Mouse (Mus musculus): Measurements from ENCODE around the gene Tas2r113.
"Not testable (repeated sequence)": the region's sequence is repeated elsewhere in the genome, so short reads cannot be mapped to it uniquely, and the experiment has no call there.

Tas2r113 gene

GRCm38 (mm10) chr6:132892711-132893110, at the start of gene Tas2r113:
Tas2r113 (plus strand) TSS chr6:132893011.
- DNase-seq (ENCODE audit: low read depth, low spot score), result no peak

- no peak for DNase-seq (ENCODE audit: low read depth, low spot score)
Measured at GRCm38 (mm10) chr6:132846842-132847241, 46.0 kb upstream of the Tas2r113 start, which contains the start of gene Tas2r123. Tas2r123 (plus strand) TSS chr6:132847142.

GRCm38 (mm10) chr6:132855138-132855537, 37.7 kb upstream of the Tas2r113 start, which contains the start of gene Tas2r116:
Tas2r116 (plus strand) TSS chr6:132855438.
- no peak for DNase-seq (ENCODE audit: low read depth, low spot score)

DNA sequence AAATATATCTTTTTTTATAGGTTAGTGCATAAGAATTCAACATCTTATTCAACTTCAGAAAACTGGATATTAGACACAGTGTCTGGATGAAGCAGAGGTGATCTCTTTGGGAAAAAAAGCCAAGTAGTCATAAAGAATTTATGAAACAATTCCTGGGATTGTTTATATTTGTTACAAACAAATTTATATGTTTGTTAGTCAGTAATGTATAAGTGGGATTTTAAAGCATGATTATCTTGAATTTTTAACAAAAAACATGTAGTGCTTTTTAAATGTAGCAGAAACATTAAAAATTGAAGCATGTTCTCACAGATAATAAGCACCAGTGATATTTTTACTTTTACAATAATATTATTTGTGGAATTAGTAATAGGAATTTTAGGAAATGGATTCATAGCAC, 25.1 kb upstream of the Tas2r113 start, which contains the start of gene Tas2r110:
TSS of gene Tas2r110 (plus strand) at position 301 of the 400 bp plus-strand sequence.
- no peak for DNase-seq (ENCODE audit: low read depth, low spot score)

DNA sequence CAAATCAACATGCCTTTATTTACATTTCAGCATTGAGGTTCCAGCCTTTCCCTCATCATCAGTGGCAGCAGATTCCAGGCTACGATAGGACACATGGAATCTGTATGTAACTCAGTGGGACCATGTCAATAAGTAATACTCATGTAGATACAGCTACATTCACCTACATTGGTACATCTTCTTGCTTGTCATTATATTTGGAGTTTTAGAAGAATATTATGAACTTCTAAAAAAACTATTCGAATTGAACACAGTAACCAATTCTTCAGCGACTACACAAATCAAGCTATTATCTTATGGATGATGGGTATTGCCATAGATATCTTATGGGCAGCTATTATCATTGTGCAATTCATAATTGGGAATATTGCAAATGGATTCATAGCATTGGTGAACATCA, 16.5 kb downstream of the Tas2r113 start, which contains the start of gene Tas2r125:
TSS of gene Tas2r125 (plus strand) at position 301 of the 400 bp plus-strand sequence.
- DNase-seq (ENCODE audit: low read depth, low spot score), result no peak

DNA sequence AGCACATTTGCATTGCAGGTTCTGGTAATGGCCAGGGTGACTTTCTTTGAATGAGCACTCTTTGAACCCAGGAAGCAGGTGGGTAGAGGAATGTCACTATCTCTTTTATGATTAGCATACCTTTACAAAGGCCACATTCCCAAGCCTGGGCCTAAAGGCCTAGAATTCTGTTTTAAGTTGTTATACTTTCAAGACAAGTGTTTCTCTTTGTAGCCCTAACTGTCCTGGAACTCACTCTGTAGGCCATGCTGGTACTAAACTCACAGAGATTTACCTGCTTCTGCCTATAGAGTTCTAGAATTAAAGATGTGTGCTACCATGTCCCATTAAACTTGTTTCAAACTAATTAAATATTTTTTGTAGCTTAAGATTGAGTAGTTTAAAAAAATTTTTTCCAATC, 48.6 kb downstream of the Tas2r113 start:
- not testable (repeated sequence) for DNase-seq (ENCODE audit: low read depth, low spot score)

All from A20 (cell line).